Mouse (Mus musculus) CH12.LX (cell line): ENCODE data around the gene Cntfr.
"Not testable (repeated sequence)": the region's sequence is repeated elsewhere in the genome, so short reads cannot be mapped to it uniquely, and the experiment has no call there.

Source experiments
- BHLHE40 ChIP-seq: IDR thresholded peaks from 2 replicates; pipeline ENCODE4 v1.6.1; 2011; ENCODE audit warnings: mild to moderate bottlenecking, low read depth, low read length, improper control_type of control experiment
- CHD1 ChIP-seq: IDR thresholded peaks from 2 replicates; pipeline ENCODE4 v1.6.1; 2012; ENCODE audit warnings: low read depth, low read length, improper control_type of control experiment, inconsistent platforms
- CHD2 ChIP-seq: IDR thresholded peaks from 2 replicates; pipeline ENCODE4 v1.6.1; 2011; ENCODE audit warnings: low read length, improper control_type of control experiment
- CTCF ChIP-seq, 2 experiments: IDR thresholded peaks in 1 of 2; conservative IDR thresholded peaks in 1 of 2; 2 replicates each; pipeline ENCODE4 v1.5.1; 2011 to 2012; ENCODE audit warnings: low read depth in 2 of 2, low read length in 2 of 2, improper control_type of control experiment in 1 of 2, inconsistent platforms in 1 of 2, mild to moderate bottlenecking in 1 of 2, moderate library complexity in 1 of 2
- ETS1 ChIP-seq: conservative IDR thresholded peaks from 2 replicates; pipeline ENCODE4 v1.6.1; 2012; ENCODE audit warnings: low read depth, mild to moderate bottlenecking, inconsistent platforms, low read length, improper control_type of control experiment, moderate library complexity
- MAZ ChIP-seq: IDR thresholded peaks from 2 replicates; pipeline ENCODE4 v1.6.1; 2012; ENCODE audit warnings: low read depth, mild to moderate bottlenecking, inconsistent platforms, low read length, improper control_type of control experiment, moderate library complexity
- POLR2A ChIP-seq: IDR thresholded peaks from 2 replicates; pipeline ENCODE4 v1.6.1; 2011; ENCODE audit warnings: low read depth, mild to moderate bottlenecking, improper control_type of control experiment, low read length
- RCOR1 ChIP-seq: conservative IDR thresholded peaks from 2 replicates; pipeline ENCODE4 v1.6.1; 2012; ENCODE audit warnings: low read depth, mild to moderate bottlenecking, inconsistent platforms, low read length, improper control_type of control experiment
- USF1 ChIP-seq: IDR thresholded peaks from 2 replicates; pipeline ENCODE4 v1.6.1; 2014; ENCODE audit warnings: low read depth, mild to moderate bottlenecking, inconsistent platforms, low read length, improper control_type of control experiment
- ZC3H11A ChIP-seq: IDR thresholded peaks from 2 replicates; pipeline ENCODE4 v1.6.1; 2012; ENCODE audit warnings: low read depth, mild to moderate bottlenecking, inconsistent platforms, low read length, improper control_type of control experiment
- ZMIZ1 ChIP-seq: IDR thresholded peaks from 2 replicates; pipeline ENCODE4 v1.6.1; 2012; ENCODE audit warnings: low read depth, mild to moderate bottlenecking, inconsistent platforms, low read length, improper control_type of control experiment

DNA sequence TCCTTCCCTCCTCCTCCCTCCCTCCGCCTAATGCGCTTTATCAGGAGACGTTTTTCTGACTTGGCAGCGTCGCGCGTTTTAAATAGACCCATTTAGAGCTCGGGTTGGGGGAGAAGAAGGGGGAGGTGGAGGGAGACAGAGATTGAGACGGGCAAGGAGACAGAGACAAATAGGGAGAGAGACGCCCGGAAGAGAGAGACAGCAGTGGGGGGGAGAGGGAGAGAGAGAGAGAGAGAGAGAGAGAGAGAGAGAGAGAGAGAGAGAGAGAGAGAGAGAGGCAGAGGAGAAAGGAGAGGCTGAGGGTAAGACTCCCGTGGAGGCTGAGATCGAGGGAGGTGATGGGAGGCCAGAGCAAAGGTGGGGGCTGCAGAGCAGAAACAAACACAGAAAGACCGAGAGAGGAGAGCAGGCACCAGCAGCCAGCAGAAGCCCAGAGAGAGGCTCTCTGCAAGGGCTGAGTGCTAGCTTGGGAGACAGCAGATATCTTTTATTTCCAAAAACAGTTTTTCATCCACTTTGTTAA, 11.9 kb downstream of the Cntfr start:
- not testable (repeated sequence) for TF ChIP-seq RCOR1; CTCF (conservative IDR thresholded peaks at IDR 0.05 in 1 of 2, IDR thresholded peaks at IDR 0.05 in 1 of 2; ENCODE audit: low read depth in 2 of 2, low read length in 2 of 2); CHD1; POLR2A; ETS1; BHLHE40; USF1; MAZ; ZMIZ1; CHD2; ZC3H11A
